Mouse (Mus musculus) cerebellum, adult (tissue): ENCODE data around the gene Exosc10.

ENCODE experiments used
- ATAC-seq: cut with Nextera tagmentation; 2 replicates; pipeline ENCODE4 v1.9.2; 2017; ENCODE audit warnings: mild to moderate bottlenecking, moderate library complexity, mixed read lengths; ENCODE audit not compliant: insufficient number of reproducible peaks, low FRiP score, low TSS enrichment

Exosc10 gene

GRCm38 (mm10) chr4:148604141-148604540, 45.9 kb downstream of the Exosc10 start:
- ATAC-seq = no peak

- ATAC-seq = no peak
Observed at GRCm38 (mm10) chr4:148604541-148605165, 46.4 kb downstream of the Exosc10 start.

DNA sequence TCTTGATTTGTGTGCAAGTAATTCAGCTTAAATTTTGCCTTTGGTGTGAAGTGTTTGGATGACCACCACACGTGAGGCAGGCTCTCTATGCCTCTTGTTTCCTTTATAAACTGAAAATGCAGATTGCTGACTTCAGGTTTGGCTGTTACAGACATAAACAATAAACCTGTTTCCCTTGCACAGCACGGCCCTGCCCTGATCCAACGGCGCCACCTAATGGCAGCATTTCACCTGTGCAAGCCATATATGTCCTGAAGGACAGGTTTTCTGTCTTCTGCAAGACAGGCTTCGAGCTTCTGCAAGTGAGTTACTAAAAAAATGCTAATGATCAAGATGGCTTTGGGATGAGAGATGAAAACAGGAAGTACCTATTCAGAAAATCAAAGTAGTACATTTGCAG, 49.5 kb downstream of the Exosc10 start:
- no peak for ATAC-seq

DNA sequence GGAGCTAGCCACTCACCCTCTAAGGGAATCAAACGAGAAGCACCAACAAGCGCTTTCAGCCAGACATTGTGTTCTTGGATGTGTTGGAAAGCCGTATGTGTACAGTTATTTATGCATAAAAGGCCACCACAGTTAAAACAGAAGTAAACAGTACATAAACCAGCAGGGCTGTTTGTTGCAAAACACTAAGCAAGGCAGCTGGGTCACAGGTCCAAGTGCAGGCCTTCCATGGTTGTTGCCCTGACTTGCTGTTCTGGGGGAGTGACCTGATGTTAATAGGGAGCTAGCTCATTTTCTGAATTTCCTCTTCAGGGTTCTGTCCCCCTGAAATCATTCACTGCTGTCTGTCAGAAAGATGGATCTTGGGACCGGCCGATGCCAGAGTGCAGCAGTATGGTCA, 51.6 kb downstream of the Exosc10 start:
- no peak for ATAC-seq

DNA sequence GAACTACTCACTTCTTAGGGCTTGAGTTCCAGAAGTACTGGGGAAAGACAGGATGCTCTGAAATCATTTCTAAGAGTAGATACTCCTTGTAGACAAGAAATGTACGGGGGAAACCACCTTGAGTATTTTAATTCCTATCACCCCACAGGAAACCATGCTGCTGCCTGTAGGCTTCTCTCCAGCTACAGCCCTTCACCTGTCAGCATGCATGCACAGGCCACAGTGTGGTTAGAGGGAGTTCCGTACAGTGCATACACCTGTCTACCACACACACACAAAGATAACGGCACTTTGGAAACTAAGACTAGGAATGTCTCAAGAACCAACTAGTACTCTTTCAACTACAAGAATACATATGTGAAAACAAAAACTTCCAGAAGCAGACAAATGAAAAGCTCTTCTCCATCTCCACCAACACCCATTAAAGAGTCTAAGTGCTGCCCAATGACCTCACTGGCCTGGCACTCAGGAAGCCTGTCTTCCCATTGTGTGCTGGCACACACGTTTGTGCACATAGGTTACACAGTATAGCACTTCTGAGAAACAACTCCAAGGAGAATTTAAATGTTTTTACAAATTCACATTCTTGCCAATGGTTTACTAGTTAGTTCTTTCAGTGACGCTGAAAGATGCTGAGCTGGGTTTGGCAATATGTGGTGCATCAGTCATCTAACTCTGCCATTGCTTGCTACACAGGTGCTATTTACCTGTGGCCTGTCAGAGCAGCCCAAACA, 52.6 kb downstream of the Exosc10 start:
- ATAC-seq = no peak

- ATAC-seq = no peak
Observed at GRCm38 (mm10) chr4:148612557-148612956, 54.3 kb downstream of the Exosc10 start.

DNA sequence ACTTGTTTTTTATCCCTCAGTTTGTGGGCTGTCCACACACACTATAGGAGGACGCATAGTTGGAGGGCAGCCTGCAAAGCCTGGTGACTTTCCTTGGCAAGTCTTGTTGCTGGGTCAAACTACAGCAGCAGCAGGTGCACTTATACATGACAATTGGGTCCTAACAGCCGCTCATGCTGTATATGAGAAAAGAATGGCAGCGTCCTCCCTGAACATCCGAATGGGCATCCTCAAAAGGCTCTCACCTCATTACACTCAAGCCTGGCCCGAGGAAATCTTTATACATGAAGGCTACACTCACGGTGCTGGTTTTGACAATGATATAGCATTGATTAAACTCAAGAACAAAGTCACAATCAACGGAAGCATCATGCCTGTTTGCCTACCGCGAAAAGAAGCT, 55.5 kb downstream of the Exosc10 start:
- no peak for ATAC-seq

- ATAC-seq = no peak
Observed at GRCm38 (mm10) chr4:148619805-148620204, 61.6 kb downstream of the Exosc10 start.

DNA sequence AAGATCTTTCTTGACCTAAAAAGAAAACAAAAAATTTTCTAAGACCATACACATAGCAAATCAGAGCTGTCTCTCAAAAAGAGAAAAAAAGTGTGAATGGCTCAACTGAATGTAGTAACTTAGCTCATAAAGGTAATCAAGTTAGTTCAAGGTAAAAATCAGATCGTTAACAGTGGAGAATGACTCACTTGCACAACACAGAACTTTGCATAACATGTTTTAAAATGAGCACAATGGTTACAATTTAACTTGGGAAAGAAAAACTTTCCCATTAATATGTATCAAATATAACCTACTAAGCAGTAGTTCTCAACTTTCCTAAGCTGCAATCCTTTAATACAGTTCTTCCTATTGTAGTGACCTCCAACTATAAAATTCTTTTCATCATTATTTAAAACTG, 62.5 kb downstream of the Exosc10 start:
- no peak for ATAC-seq

DNA sequence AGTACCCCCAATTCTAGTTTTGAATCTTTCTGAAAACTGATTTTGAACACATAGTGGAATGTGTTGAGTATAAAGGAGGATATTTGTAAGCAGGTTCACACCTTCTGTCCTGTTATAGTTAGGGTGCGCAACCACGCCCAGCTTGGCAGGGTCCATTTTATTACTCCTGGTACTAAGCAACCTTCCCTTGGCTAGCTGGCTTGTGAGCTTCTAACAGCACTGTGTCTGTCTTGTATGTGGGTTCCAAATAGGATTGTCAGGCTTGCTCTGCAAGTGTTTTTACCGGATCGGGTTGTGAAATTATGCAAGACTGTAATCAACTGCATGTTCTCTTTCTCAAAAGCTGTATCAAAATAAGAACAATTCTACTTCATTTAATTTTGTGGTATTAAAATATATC, 64.3 kb downstream of the Exosc10 start:
- no peak for ATAC-seq

DNA sequence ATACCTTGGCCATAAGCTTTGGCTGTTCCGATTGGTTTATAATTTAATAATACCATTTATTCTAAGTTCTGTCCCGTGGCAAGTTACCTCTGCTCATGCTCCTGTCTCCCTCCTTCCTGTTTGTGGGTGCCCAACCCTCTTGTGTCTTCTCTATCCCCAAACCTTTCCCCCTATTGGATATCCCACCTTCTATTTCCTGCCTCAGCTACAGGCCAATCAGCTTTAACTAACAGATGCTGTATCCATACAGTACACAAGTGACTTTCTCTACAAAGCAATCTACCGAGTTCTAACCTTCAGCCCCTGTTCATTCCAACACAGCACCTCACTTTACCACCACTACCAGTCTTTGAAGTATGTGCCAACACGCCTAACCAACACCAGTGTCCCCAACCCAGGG, 65.4 kb downstream of the Exosc10 start:
- no peak for ATAC-seq

GRCm38 (mm10) chr4:148625010-148625409, 66.8 kb downstream of the Exosc10 start:
- ATAC-seq = no peak

DNA sequence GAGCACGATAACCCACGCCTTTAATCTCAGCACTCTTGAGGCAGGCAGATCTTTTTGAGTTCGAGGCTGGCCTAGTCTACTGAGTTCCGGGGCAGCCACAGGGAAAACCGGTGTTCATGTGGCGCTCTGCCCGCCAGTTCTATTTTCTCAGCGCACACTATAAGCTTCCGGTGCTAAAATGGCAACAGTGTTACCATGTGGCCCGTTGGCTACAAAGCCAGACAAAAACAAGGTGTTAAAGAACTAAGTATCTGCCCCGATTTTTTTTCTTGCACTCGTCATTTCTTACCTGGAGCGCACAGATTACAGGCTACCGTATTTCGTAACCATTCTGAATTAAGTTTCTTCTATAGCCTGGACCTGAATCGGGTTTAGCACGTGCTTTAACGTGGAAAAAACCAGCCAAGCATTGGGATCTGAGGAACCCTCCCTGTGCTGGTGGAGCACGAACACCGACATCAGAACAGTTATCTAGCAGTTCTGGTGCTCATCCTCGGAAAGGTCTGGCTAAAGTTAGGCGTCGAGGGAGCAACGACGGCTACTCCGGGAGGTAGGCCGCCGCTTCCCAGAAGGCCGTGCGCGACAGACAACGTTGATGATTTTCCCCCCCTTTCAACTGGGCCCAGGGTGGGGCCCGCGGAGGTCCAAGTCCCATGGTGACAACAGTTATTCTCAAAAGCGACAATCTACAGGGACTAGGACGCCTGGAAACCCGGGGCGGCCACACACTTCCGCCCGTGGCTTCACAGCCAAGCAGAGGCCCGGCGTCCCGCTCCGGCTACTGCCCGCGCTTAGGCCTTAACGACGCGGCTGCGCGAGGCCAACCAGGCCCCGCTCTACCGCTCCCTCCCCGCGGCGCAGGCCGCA, 67.8 kb downstream of the Exosc10 start:
- peak; percentile 69; the same call in 1 of the 2 replicates for ATAC-seq

- peak; percentile 94 for ATAC-seq
Observed at GRCm38 (mm10) chr4:148626623-148627185, 68.5 kb downstream of the Exosc10 start, which contains the start of gene Tardbp. TSS of gene Tardbp (minus strand) at chr4:148627019.

- ATAC-seq = no peak
Observed at GRCm38 (mm10) chr4:148627246-148627645, 69.0 kb downstream of the Exosc10 start.
